Mouse (Mus musculus) brain, embryonic 14.5 days (tissue): Measurements from ENCODE around the gene Gpr142.

ENCODE experiments used
- CTCF ChIP-seq: fragments of 200-500 bp; IDR thresholded peaks from 2 replicates; pipeline ENCODE4 v1.5.1; 2012; ENCODE audit warnings: inconsistent platforms, mild to moderate bottlenecking, moderate library complexity, borderline replicate concordance; ENCODE audit not compliant: insufficient read depth, insufficient read length; ENCODE audit errors: extremely low read depth
- POLR2A ChIP-seq: fragments of 200-500 bp; IDR thresholded peaks from 2 replicates; pipeline ENCODE4 v1.6.1; 2012; ENCODE audit warnings: mild to moderate bottlenecking, inconsistent platforms, borderline replicate concordance; ENCODE audit not compliant: poor library complexity, insufficient read depth, insufficient read length, severe bottlenecking; ENCODE audit errors: extremely low read depth

DNA sequence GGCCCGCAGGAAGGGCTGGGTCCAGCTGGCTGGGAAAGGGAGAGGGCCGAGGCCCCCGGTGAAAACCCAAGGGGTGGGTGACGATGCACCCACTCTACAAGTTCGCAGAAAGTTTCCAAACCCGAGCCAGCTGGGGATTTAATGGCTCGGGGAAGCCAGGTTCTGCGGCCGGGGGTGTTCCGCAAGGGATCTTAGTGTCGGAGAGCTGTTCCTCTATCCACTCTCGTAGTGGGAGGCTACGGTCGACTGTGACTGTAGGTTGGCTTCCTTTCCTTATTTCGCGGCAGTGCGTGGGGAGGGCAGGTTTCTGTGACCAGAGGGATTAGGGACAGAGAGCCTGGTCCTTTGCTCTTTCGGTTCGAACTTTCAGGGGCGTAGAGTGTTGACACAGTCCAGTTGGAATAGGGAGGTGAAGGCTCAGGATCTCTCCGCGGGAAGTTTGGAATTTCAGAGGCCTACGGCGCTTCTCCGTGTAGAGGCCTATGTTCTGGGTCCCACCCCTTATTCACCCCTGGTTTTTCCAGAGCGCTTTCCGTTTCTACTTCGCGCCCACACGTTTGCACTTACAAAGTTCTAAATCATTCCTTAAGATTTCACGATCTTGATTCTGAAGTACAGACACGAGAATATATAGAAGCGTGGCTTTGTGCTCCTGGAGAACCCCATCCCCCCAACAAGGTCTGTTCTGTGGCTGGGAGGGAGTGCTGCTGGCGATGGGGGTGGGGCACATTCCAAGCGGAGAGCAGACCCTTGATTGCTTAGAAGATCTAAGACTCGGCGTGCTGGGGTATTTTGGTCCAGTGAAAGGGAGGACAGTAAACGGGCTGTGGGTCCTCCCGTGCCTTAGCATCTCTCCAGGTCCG, 53.8 kb downstream of the Gpr142 start:
- TF ChIP-seq POLR2A (no peak), CTCF (no peak)
